Mouse (Mus musculus) bone marrow macrophage, adult 2 months (primary cell): ENCODE results near the gene Hoxa5.

Source experiments
- CTCF ChIP-seq: IDR thresholded peaks from 2 replicates; pipeline ENCODE4 v1.5.1; 2012; ENCODE audit warnings: low read depth, mild to moderate bottlenecking, low read length, moderate library complexity
- POLR2A ChIP-seq: IDR thresholded peaks from 2 replicates; pipeline ENCODE4 v1.6.1; 2012; ENCODE audit warnings: mild to moderate bottlenecking, low read depth, low read length, borderline replicate concordance

- TF ChIP-seq POLR2A, result no peak
- TF ChIP-seq CTCF, result no peak
Measured at GRCm38 (mm10) chr6:52167176-52167575, 37.2 kb downstream of the Hoxa5 start.
